Mouse (Mus musculus) heart, postnatal 0 days (tissue): ENCODE measurements at regions not wholly inside any gene's neighbourhood (a gene's known extent, or its start where the extent isn't known, plus 50 kb on each side); places are given as distances from the start of the nearest gene placed in this dataset.

ENCODE experiments used
- CTCF ChIP-seq: IDR thresholded peaks from 2 replicates; pipeline ENCODE4 v1.5.1; 2016; ENCODE audit warnings: antibody characterized with exemption, control low read depth, low read depth
- EP300 ChIP-seq: IDR thresholded peaks from 2 replicates; pipeline ENCODE4 v1.6.1; 2016; ENCODE audit warnings: antibody characterized with exemption, low read depth

DNA sequence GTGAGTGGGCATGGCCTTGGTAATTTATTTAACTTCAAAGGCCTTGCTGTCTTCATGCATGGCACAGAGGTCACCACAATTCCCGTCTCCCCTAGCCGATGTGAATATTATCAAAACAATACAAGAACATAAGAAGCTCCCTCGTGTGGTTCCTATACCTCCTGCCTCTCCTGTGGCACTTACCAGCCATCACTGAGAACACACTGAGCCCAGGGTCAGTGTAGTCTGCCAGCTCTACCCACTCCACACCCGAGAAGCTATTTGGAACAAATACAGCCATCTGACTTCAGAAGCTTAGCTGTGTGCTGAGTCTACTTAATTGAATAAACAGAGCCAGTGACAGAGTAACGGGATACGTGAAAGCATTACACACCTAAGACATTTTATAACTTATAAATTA lies 605.7 kb upstream of the Arpp21 start:
- TF ChIP-seq CTCF (no peak), EP300 (no peak)
